Mouse (Mus musculus) stomach, embryonic 14.5 days (tissue): Measurements from ENCODE around the gene Wfikkn1. TPM values are rescaled to one million over a fixed set of nuclear protein-coding genes. Genes with fewer than 3 reads are reported as not detected.

Source experiments
- ATAC-seq: fragments of 200-750 bp; cut with Nextera tagmentation; 2 replicates; pipeline ENCODE4 v1.8.0; 2017; ENCODE audit warnings: low read depth, moderate TSS enrichment; ENCODE audit not compliant: insufficient number of reproducible peaks, insufficient read depth, low FRiP score
- H3K27ac ChIP-seq: fragments of 300-500 bp; sonication (generic); 2 replicates; pipeline ENCODE4 v1.5.1; 2014; ENCODE audit warnings: mild to moderate bottlenecking, low read length, moderate library complexity, mixed read lengths
- H3K27me3 ChIP-seq: fragments of 300-500 bp; sonication (generic); 2 replicates; pipeline ENCODE4 v1.6.1; 2014; ENCODE audit warnings: low read length, control low read depth, mixed read lengths; ENCODE audit not compliant: control insufficient read depth, insufficient read depth
- H3K36me3 ChIP-seq: fragments of 300-500 bp; sonication (generic); 2 replicates; pipeline ENCODE4 v1.6.1; 2014; ENCODE audit warnings: mild to moderate bottlenecking, control low read depth, low read length, moderate library complexity, mixed read lengths; ENCODE audit not compliant: control insufficient read depth, insufficient read depth
- H3K4me1 ChIP-seq: fragments of 300-500 bp; sonication (generic); 2 replicates; pipeline ENCODE4 v1.6.1; 2014; ENCODE audit warnings: low read length, control low read depth, mixed read lengths; ENCODE audit not compliant: control insufficient read depth, insufficient read depth
- H3K4me2 ChIP-seq: fragments of 300-500 bp; sonication (generic); replicated peaks from 2 replicates; pipeline ENCODE4 v1.6.1; 2014; ENCODE audit warnings: low read depth, low read length, control low read depth
- H3K4me3 ChIP-seq: fragments of 300-500 bp; sonication (generic); 2 replicates; pipeline ENCODE4 v1.5.1; 2014; ENCODE audit warnings: low read depth, low read length, control low read depth
- H3K9ac ChIP-seq: fragments of 300-500 bp; sonication (generic); replicated peaks from 2 replicates; pipeline ENCODE4 v1.6.1; 2014; ENCODE audit warnings: low read depth, mild to moderate bottlenecking, control low read depth, low read length, moderate library complexity, mixed read lengths
- H3K9me3 ChIP-seq: fragments of 300-500 bp; sonication (generic); 2 replicates; pipeline ENCODE4 v1.6.1; 2016; ENCODE audit warnings: low read depth, low read length, control low read depth; ENCODE audit not compliant: control insufficient read depth
- WGBS: fragments of 180-500 bp; shearing (Covaris S2); extraction: QIAGEN DNeasy Blood & Tissue Kit; methylation state at CpG from one replicate; pipeline ENCODE4 v1.1.7; 2014; 5-methylcytosine and 5-hydroxymethylcytosine counted together
- polyA plus RNA-seq: library from polyadenylated mRNA; unstranded; fragments of >200 nt; fragmentation: Nextera tagmentation; extraction: Ambion mirVana; gene quantifications from 2 replicates; pipeline ENCODE4 v1.2.1, GENCODE M21; 2014

Wfikkn1 gene
- polyA plus RNA-seq, 1 experiment from 2014 or later, result 0.65 TPM

DNA sequence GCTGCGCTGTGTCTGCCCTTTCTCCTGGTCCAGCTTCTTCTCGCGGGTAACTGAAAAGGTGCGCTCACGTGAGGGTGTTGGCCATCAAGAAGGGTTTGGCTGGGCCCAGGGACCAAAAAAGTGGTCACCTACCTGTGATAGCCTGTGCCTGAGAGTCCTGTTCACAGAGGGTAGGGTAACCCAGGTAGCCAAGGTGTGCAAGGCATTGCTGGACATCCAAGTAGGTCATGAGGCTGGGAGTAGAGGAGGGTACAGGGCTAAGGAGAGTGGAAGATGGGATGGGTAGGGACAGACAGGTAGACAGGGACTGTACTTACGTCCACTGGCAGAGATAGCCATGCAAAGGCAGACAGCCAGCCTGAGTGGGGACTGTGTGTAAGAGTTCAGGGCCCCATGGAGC is 40.1 kb downstream of the Wfikkn1 start:
- H3K4me2 ChIP-seq, result no peak overlapping the region
- no peak overlapping the region for H3K4me3 ChIP-seq
- H3K36me3 ChIP-seq, result peaks cover 46% of the 10 kb centered on the region
- no peak overlapping the region for H3K9ac ChIP-seq
- H3K27ac ChIP-seq, result no peak overlapping the region
- H3K9me3 ChIP-seq, result no peaks in the 10 kb centered on the region
- no peaks in the 10 kb centered on the region for H3K27me3 ChIP-seq
- ATAC-seq, result no peak
- peaks cover 35% of the 10 kb centered on the region for H3K4me1 ChIP-seq
- 94% methylated on average over 6 of the region's 6 CpGs for WGBS

- ATAC-seq, result no peak
- Histone ChIP-seq H3K36me3 (peaks cover 51% of the 10 kb centered on the region), H3K9ac (no peak overlapping the region), H3K9me3 (no peaks in the 10 kb centered on the region), H3K4me1 (peaks cover 39% of the 10 kb centered on the region), H3K27ac (no peak overlapping the region), H3K4me3 (no peak overlapping the region), H3K4me2 (no peak overlapping the region), H3K27me3 (no peaks in the 10 kb centered on the region)
- whole genome bisulfite sequencing, result 83% methylated on average over 14 of the region's 14 CpGs
Observed at GRCm38 (mm10) chr17:25839455-25840235, 41.0 kb downstream of the Wfikkn1 start.

- Histone ChIP-seq H3K4me3 (no peak overlapping the region), H3K4me1 (peaks cover 45% of the 10 kb centered on the region), H3K4me2 (no peak overlapping the region), H3K9me3 (no peaks in the 10 kb centered on the region), H3K27me3 (no peaks in the 10 kb centered on the region), H3K36me3 (peaks cover 51% of the 10 kb centered on the region), H3K27ac (no peak overlapping the region), H3K9ac (no peak overlapping the region)
- 87% methylated on average over 4 of the region's 4 CpGs for whole genome bisulfite sequencing
- ATAC-seq, result no peak
Observed at GRCm38 (mm10) chr17:25838904-25839303, 41.8 kb downstream of the Wfikkn1 start.

GRCm38 (mm10) chr17:25837533-25837932 is 43.1 kb downstream of the Wfikkn1 start:
- peak overlapping the region; percentile 48; the same call in 1 of the 2 replicates for H3K27ac ChIP-seq

DNA sequence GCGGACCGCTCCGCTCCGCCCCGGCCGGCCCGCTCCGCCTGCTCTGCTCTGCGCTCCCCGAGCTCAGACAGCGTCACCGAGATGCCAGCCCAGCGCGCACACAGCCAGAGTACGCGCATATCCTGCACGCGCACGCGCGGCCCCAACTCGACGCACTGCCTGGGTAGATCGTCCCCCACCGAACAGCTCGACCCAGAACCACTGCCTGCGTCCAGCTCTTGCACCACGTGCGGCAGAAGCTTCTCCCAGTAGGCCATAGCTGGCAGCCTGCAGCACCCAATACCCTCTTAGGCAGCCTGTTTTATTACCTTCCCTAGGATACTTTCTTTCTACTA is 43.6 kb downstream of the Wfikkn1 start, which contains the start of gene Rhbdl1:
TSS of gene Rhbdl1 (minus strand) at position 220 of the 335 bp plus-strand sequence.
- peaks cover 48% of the 10 kb centered on the region for H3K36me3 ChIP-seq
- peak within 1 kb of the TSS; percentile 48; the same call in 1 of the 2 replicates for H3K27ac ChIP-seq
- WGBS, result 5% methylated on average over 29 of the region's 29 CpGs

More at GRCm38 (mm10) chr17:25837533-25837932, 43.1 kb downstream of the Wfikkn1 start:
- Histone ChIP-seq H3K9ac (no peak overlapping the region), H3K4me1 (peaks cover 37% of the 10 kb centered on the region), H3K4me2 (peak overlapping the region; percentile 52), H3K27me3 (no peaks in the 10 kb centered on the region), H3K4me3 (no peak overlapping the region), H3K9me3 (no peaks in the 10 kb centered on the region), H3K36me3 (peaks cover 51% of the 10 kb centered on the region)
- 45% methylated on average over 3 of the region's 3 CpGs for WGBS
- no peak for ATAC-seq

GRCm38 (mm10) chr17:25836397-25837075 is 44.1 kb downstream of the Wfikkn1 start:
- peak overlapping the region; percentile 20 for H3K4me3 ChIP-seq
- H3K9ac ChIP-seq, result no peak overlapping the region; the same call in 1 of the 2 replicates
- H3K4me2 ChIP-seq, result peak overlapping the region; percentile 52
- ATAC-seq, result no peak
- 0 out of 2 replicates have a peak overlapping the region, but pooled peaks have one; percentile 35 for H3K27ac ChIP-seq
- WGBS, result 22% methylated on average over 20 of the region's 23 CpGs
- H3K36me3 ChIP-seq, result peaks cover 43% of the 10 kb centered on the region
- H3K9me3 ChIP-seq, result no peaks in the 10 kb centered on the region
- H3K4me1 ChIP-seq, result peaks cover 40% of the 10 kb centered on the region
- H3K27me3 ChIP-seq, result no peaks in the 10 kb centered on the region

More for the DNA sequence above, 43.6 kb downstream of the Wfikkn1 start, which contains the start of gene Rhbdl1:
- Histone ChIP-seq H3K4me1 (peaks cover 37% of the 10 kb centered on the region), H3K9ac (no peak within 1 kb of the TSS; the same call in 1 of the 2 replicates), H3K4me3 (peak within 1 kb of the TSS; percentile 20), H3K4me2 (peak within 1 kb of the TSS; percentile 52), H3K27me3 (no peaks in the 10 kb centered on the region), H3K9me3 (no peaks in the 10 kb centered on the region)
- no peak for ATAC-seq

- WGBS, result 93% methylated on average over 16 of the region's 16 CpGs
- Histone ChIP-seq H3K9ac (no peak overlapping the region), H3K27ac (no peak overlapping the region), H3K9me3 (no peaks in the 10 kb centered on the region), H3K4me1 (peaks cover 46% of the 10 kb centered on the region), H3K4me2 (peak overlapping the region; percentile 52; the same call in 1 of the 2 replicates), H3K27me3 (no peaks in the 10 kb centered on the region), H3K36me3 (peaks cover 43% of the 10 kb centered on the region), H3K4me3 (no peak overlapping the region)
- ATAC-seq, result no peak
Observed at GRCm38 (mm10) chr17:25835816-25836215, 44.8 kb downstream of the Wfikkn1 start.

DNA sequence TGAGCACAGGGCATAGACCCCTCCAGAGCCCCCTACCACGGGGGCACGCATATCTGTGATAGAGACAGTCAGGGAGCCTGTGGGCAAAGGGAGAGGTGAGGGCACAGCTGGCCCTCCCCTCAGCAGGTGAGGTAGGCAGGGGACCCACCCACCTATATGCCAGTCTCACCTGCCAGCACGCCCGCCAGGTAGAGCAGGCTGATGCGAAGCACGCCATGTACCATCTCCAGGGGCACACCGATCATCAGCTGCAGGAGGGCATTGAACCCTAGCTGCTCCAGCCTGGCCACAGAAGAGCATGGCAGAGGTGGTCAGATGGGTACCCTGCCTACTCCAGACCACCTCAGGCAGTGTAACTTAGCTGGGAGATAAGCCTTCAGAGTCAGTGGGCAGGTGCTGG is 45.4 kb downstream of the Wfikkn1 start:
- Histone ChIP-seq H3K4me3 (no peak overlapping the region), H3K36me3 (peaks cover 42% of the 10 kb centered on the region), H3K27ac (no peak overlapping the region), H3K9me3 (no peaks in the 10 kb centered on the region), H3K9ac (no peak overlapping the region), H3K4me1 (peaks cover 48% of the 10 kb centered on the region), H3K27me3 (no peaks in the 10 kb centered on the region), H3K4me2 (peak overlapping the region; percentile 99; the same call in 1 of the 2 replicates)
- no peak for ATAC-seq
- WGBS, result 90% methylated on average over 7 of the region's 7 CpGs
